Comparison of ENCODE assay signal across 9 mouse cellular contexts in genomic region chr6:106804904-106805303, GRCm38 (mm10). TPM values are rescaled to one million over a fixed set of nuclear protein-coding genes. Genes with fewer than 3 reads are reported as not detected.
DNase-seq lines count a peak whose midpoint lies in the region; ATAC-seq and TF ChIP-seq lines count a peak whose summit lies in the region.
"Had no signal": no experiment of that assay in that cellular context is flagged by ENCODE, and none has a peak within 500 bp of the region (broad histone marks: within the 10 kb centered on the region; RNA-seq: fewer than 3 reads in every experiment).

No protein-coding gene starts in this region.

- H3K27ac ChIP-seq in limb, embryonic 11.5 days (replicated peaks; ENCODE audit: low read depth, low read length), result no peak overlapping the region
- H3K27ac ChIP-seq in limb, embryonic 10.5 days, result no peak overlapping the region
- no peak overlapping the region for H3K27ac ChIP-seq in embryonic fibroblast, embryonic 13.5 days (ENCODE audit: insufficient read depth, low read length)
- H3K27ac ChIP-seq: embryonic facial prominence, embryonic 15.5 days had no signal

- no peak overlapping the region for H3K4me2 ChIP-seq in limb, embryonic 11.5 days (ENCODE audit: low read depth, severe bottlenecking)
- H3K4me2 ChIP-seq: embryonic facial prominence, embryonic 15.5 days had no signal

- H3K36me3 ChIP-seq in limb, embryonic 11.5 days (ENCODE audit: control insufficient read depth, insufficient read depth, low read length), result no peaks in the 10 kb centered on the region
- no peaks in the 10 kb centered on the region for H3K36me3 ChIP-seq in limb, embryonic 10.5 days
- H3K36me3 ChIP-seq: embryonic facial prominence, embryonic 15.5 days had no signal

- peak; percentile 14; the same call in 1 of the 2 replicates for TF ChIP-seq CTCF in embryonic fibroblast, embryonic 13.5 days (IDR thresholded peaks at IDR 0.05; ENCODE audit: borderline replicate concordance, insufficient read depth, low read length)

- peak; percentile 24 for DNase-seq in limb, embryonic 11.5 days (ENCODE audit: low spot score)
- no peak for DNase-seq in limb, embryonic 10.5 days (ENCODE audit: low spot score)
- peak; percentile 26 for DNase-seq in adrenal gland, postnatal 10 days
- DNase-seq in kidney, adult 8-10 months, result peak; percentile 31 to 47
- peak; percentile 12 for DNase-seq in lung, postnatal 14 days
- no peak for DNase-seq in natural killer cell, adult 2 months (ENCODE audit: low spot score in 2 of 2)

- no peak for ATAC-seq in limb, embryonic 11.5 days (ENCODE audit: insufficient number of reproducible peaks, low FRiP score, low TSS enrichment, low read depth)
- no peak for ATAC-seq in activated CD4-positive, CD25-positive, alpha-beta regulatory T cell, adult 4 months

- no peak for TF ChIP-seq POLR2A in embryonic fibroblast, embryonic 13.5 days (IDR thresholded peaks at IDR 0.05; ENCODE audit: low read depth, low read length)

- H3K4me1 ChIP-seq in limb, embryonic 11.5 days (ENCODE audit: control insufficient read depth, insufficient read depth, low read length), result no peaks in the 10 kb centered on the region
- H3K4me1 ChIP-seq in limb, embryonic 10.5 days, result no peaks in the 10 kb centered on the region
- H3K4me1 ChIP-seq in embryonic fibroblast, embryonic 13.5 days (ENCODE audit: control insufficient read depth, insufficient read depth, low read length), result no peaks in the 10 kb centered on the region
- H3K4me1 ChIP-seq: embryonic facial prominence, embryonic 15.5 days had no signal

- no peaks in the 10 kb centered on the region for H3K27me3 ChIP-seq in limb, embryonic 11.5 days (ENCODE audit: control insufficient read depth, insufficient read depth, low read length)
- H3K27me3 ChIP-seq in limb, embryonic 10.5 days (ENCODE audit: low read depth, poor library complexity, severe bottlenecking), result no peaks in the 10 kb centered on the region
- H3K27me3 ChIP-seq: embryonic facial prominence, embryonic 15.5 days had no signal

- H3K4me3 ChIP-seq in limb, embryonic 11.5 days (ENCODE audit: low read depth, low read length), result no peak overlapping the region
- no peak overlapping the region for H3K4me3 ChIP-seq in limb, embryonic 10.5 days
- H3K4me3 ChIP-seq in embryonic fibroblast, embryonic 13.5 days (ENCODE audit: insufficient read depth, low read length), result no peak overlapping the region
- H3K4me3 ChIP-seq: embryonic facial prominence, embryonic 15.5 days had no signal

- H3K9ac ChIP-seq in limb, embryonic 11.5 days (ENCODE audit: low read length), result no peak overlapping the region
- H3K9ac ChIP-seq: embryonic facial prominence, embryonic 15.5 days had no signal

- 46% methylated on average over 2 of the region's 2 CpGs for WGBS in limb, embryonic 11.5 days
- 50% methylated on average over 2 of the region's 2 CpGs for WGBS in limb, embryonic 10.5 days

- H3K9me3 ChIP-seq in limb, embryonic 11.5 days (ENCODE audit: control insufficient read depth, low read length), result no peaks in the 10 kb centered on the region
- H3K9me3 ChIP-seq in limb, embryonic 10.5 days (replicated peaks), result no peaks in the 10 kb centered on the region
- H3K9me3 ChIP-seq: embryonic facial prominence, embryonic 15.5 days had no signal

RNA-seq across cellular contexts. Expression of gene Crbn, which starts 5.0 kb away (rescaled TPM):
- 46.0 and 47.3 TPM in 2 replicates for polyA plus RNA-seq in limb, embryonic 11.5 days (2014; fragmentation: Nextera tagmentation; extraction: Ambion mirVana)
- polyA plus RNA-seq in limb, embryonic 10.5 days (2016; fragmentation: Nextera tagmentation; extraction: Ambion mirVana), result 39.0 and 44.5 TPM in 2 replicates
- 10 to 100 TPM; 51.5 to 54.2 TPM for total RNA-seq in adrenal gland, postnatal 10 days (2021)
- 29.2 and 36.2 TPM in 2 replicates for polyA plus RNA-seq in embryonic fibroblast, embryonic 13.5 days (2011; ENCODE audit: insufficient read length, low read depth, missing spikeins)
- polyA plus RNA-seq in activated CD4-positive, CD25-positive, alpha-beta regulatory T cell, adult 4 months (2017; shearing (Covaris generic)), result 100 to 1,000 TPM; 174 to 195 TPM

RNA-seq across cellular contexts. Expression of gene Trnt1, which starts 36.0 kb away (rescaled TPM):
- 69.6 and 76.4 TPM in 2 replicates for polyA plus RNA-seq in limb, embryonic 11.5 days (2014; fragmentation: Nextera tagmentation; extraction: Ambion mirVana)
- 66.4 and 68.5 TPM in 2 replicates for polyA plus RNA-seq in limb, embryonic 10.5 days (2016; fragmentation: Nextera tagmentation; extraction: Ambion mirVana)
- 10 to 100 TPM; 54.1 to 54.4 TPM for total RNA-seq in adrenal gland, postnatal 10 days (2021)
- 41.3 and 53.3 TPM in 2 replicates for polyA plus RNA-seq in embryonic fibroblast, embryonic 13.5 days (2011; ENCODE audit: insufficient read length, low read depth, missing spikeins)
- polyA plus RNA-seq in activated CD4-positive, CD25-positive, alpha-beta regulatory T cell, adult 4 months (2017; shearing (Covaris generic)), result 100 to 1,000 TPM in 1 of 2 experiments, 10 to 100 TPM in 1; 89.5 to 104 TPM

RNA-seq across cellular contexts. Expression of gene Il5ra, which starts 56.1 kb away (rescaled TPM):
- not detected in 2 replicates for polyA plus RNA-seq in limb, embryonic 11.5 days (2014; fragmentation: Nextera tagmentation; extraction: Ambion mirVana)
- polyA plus RNA-seq in limb, embryonic 10.5 days (2016; fragmentation: Nextera tagmentation; extraction: Ambion mirVana), result not detected in 2 replicates
- total RNA-seq in adrenal gland, postnatal 10 days (2021), result under 1 TPM; 0.15 to 0.24 TPM
- polyA plus RNA-seq in embryonic fibroblast, embryonic 13.5 days (2011; ENCODE audit: insufficient read length, low read depth, missing spikeins), result not detected in 2 replicates
- polyA plus RNA-seq in activated CD4-positive, CD25-positive, alpha-beta regulatory T cell, adult 4 months (2017; shearing (Covaris generic)), result under 1 TPM in 1 of 2 experiments, not detected in 1; 0.34 TPM

Comparison
In these comparisons a context has a peak if more than half of its experiments do, and no peak if none do; other contexts are left out.
1. DNase-seq: peak in limb, embryonic 11.5 days (single experiment), adrenal gland, postnatal 10 days (single experiment), kidney, adult 8-10 months (2 of 2) and lung, postnatal 14 days (single experiment); none in limb, embryonic 10.5 days (single experiment) and natural killer cell, adult 2 months (0 of 2).